Mouse (Mus musculus) C2C12 (cell line): ENCODE data around the gene Rbfox3.

ENCODE experiments used
- CEBPB ChIP-seq: IDR thresholded peaks from one replicate; pipeline ENCODE4 v1.6.1; 2011; ENCODE audit warnings: low read depth, mild to moderate bottlenecking, control low read depth, moderate library complexity
- CTCF ChIP-seq: IDR thresholded peaks from one replicate; pipeline ENCODE4 v1.5.1; 2011; ENCODE audit not compliant: control insufficient read depth, insufficient read depth, insufficient read length
- MAX ChIP-seq: IDR thresholded peaks from one replicate; pipeline ENCODE4 v1.6.1; 2011; ENCODE audit warnings: mild to moderate bottlenecking, control low read depth
- MYOD1 ChIP-seq: IDR thresholded peaks from one replicate; pipeline ENCODE4 v1.6.1; 2011; ENCODE audit warnings: low read depth; ENCODE audit not compliant: control insufficient read depth, insufficient read length
- MYOG ChIP-seq: IDR thresholded peaks from one replicate; pipeline ENCODE4 v1.6.1; 2011; ENCODE audit not compliant: control insufficient read depth, insufficient read length; ENCODE audit errors: extremely low read depth
- USF1 ChIP-seq: IDR thresholded peaks from one replicate; pipeline ENCODE4 v1.6.1; 2011; ENCODE audit warnings: low read depth, mild to moderate bottlenecking, control low read depth, moderate library complexity

DNA sequence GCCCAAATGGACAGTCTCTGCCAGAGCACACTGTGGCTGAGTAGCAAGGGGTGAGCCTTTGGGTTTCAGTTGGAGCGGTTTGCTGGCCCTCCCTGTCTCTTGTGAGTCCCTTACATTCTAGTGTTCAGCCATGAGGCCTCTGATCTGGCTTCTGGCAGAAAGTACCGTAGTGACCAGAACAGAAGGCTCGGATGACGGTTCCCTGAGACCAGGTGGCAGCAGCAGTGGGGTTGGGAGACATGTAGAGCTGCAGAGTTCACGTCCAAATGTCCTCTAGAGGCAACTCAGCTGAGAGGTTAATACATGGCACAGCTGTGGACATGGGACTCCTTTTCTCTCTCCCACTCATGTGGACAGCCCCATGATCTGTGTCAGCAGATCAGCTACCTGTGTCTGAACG lies 404.3 kb downstream of the Rbfox3 start:
- TF ChIP-seq CTCF (no peak), MYOG (no peak), CEBPB (no peak), MYOD1 (no peak), MAX (no peak), USF1 (no peak)
